Mouse (Mus musculus): Measurements from ENCODE around the gene Lif.

DNA sequence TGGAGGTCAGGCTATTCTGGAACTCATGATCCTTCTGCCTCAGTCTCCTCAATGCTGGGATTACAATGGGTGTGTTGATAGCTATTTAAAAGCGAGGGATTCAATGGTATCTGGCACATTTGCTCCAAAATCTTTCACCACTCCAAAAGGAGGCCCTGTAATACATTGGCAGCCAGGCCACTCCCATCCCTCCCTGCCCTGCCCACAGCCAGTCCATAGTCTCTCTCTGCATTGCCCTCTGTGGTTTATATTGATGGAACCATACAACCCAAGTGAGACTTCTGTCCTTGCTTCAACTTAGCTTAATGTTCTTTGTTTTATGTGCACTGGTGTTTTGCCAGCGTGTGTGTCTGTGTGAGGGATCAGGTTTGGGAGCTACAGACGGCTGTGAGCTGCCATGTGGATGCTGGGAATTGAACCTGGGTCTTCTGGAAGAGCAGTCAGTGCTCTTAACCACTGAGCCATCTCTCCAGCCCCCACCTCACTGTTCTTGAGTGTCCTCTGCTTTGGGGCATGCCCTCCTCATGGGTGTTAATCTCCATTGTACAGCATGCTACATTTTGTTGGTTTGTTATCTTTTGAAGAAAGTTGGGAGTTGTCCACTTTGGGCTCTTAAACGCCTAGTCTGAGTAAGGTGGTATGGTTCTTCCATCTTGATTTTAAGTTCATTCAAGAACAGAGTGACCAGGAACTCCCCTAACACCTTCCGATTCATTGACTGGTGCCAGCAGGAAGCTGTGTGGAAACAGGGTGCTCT, 30.6 kb upstream of the Lif start:
- TF ChIP-seq CTCF (IDR thresholded peaks at IDR 0.05; ENCODE audit: low read depth, low read length) (no peak), POLR2AphosphoS5 (IDR thresholded peaks at IDR 0.05; ENCODE audit: insufficient replicate concordance, low read depth, low read length) (no peak), TAL1 (conservative IDR thresholded peaks at IDR 0.05; ENCODE audit: low read depth, low read length) (no peak), GATA1 (IDR thresholded peaks at IDR 0.05; ENCODE audit: borderline replicate concordance, low read length) (no peak)
